Mouse (Mus musculus) liver, embryonic 15.5 days (tissue): ENCODE data around the gene Ahdc1. TPM values are rescaled to one million over a fixed set of nuclear protein-coding genes. Genes with fewer than 3 reads are reported as not detected.

Experiments used
- ATAC-seq: fragments of 200-750 bp; cut with Nextera tagmentation; 2 replicates; pipeline ENCODE4 v1.8.0; 2017; ENCODE audit warnings: moderate number of reproducible peaks, mild to moderate bottlenecking, moderate library complexity; ENCODE audit not compliant: insufficient read depth
- H3K27ac ChIP-seq: fragments of 300-500 bp; sonication (generic); replicated peaks from 2 replicates; pipeline ENCODE4 v1.5.1; 2015; ENCODE audit warnings: mild to moderate bottlenecking, inconsistent platforms
- H3K27me3 ChIP-seq: fragments of 300-500 bp; sonication (generic); 2 replicates; pipeline ENCODE4 v1.6.1; 2015; ENCODE audit warnings: mild to moderate bottlenecking, inconsistent platforms
- H3K36me3 ChIP-seq: fragments of 300-500 bp; sonication (generic); replicated peaks from 2 replicates; pipeline ENCODE4 v1.6.1; 2015; ENCODE audit warnings: moderate library complexity, mild to moderate bottlenecking, inconsistent platforms
- H3K4me1 ChIP-seq: fragments of 300-500 bp; sonication (generic); replicated peaks from 2 replicates; pipeline ENCODE4 v1.6.1; 2015; ENCODE audit warnings: inconsistent platforms
- H3K4me2 ChIP-seq: fragments of 300-500 bp; sonication (generic); 2 replicates; pipeline ENCODE4 v1.6.1; 2015; ENCODE audit warnings: moderate library complexity, mild to moderate bottlenecking, inconsistent platforms
- H3K4me3 ChIP-seq: fragments of 300-500 bp; sonication (generic); replicated peaks from 2 replicates; pipeline ENCODE4 v1.5.1; 2015; ENCODE audit warnings: mild to moderate bottlenecking, inconsistent platforms
- H3K9ac ChIP-seq: fragments of 300-500 bp; sonication (generic); 2 replicates; pipeline ENCODE4 v1.6.1; 2015; ENCODE audit warnings: moderate library complexity, mild to moderate bottlenecking, inconsistent platforms
- H3K9me3 ChIP-seq: fragments of 300-500 bp; sonication (generic); replicated peaks from 2 replicates; pipeline ENCODE4 v1.6.1; 2016; ENCODE audit warnings: inconsistent platforms
- WGBS: fragments of 180-500 bp; shearing (Covaris S2); methylation state at CpG from one replicate; pipeline ENCODE4 v1.1.7; 2015; ENCODE audit warnings: mixed read lengths; ENCODE audit not compliant: insufficient replicate concordance; 5-methylcytosine and 5-hydroxymethylcytosine counted together
- polyA plus RNA-seq: library from polyadenylated mRNA; unstranded; fragments of >200 nt; fragmentation: Nextera tagmentation; extraction: Ambion mirVana; gene quantifications from 2 replicates; pipeline ENCODE4 v1.2.1, GENCODE M21; 2015

Gene Ahdc1
- polyA plus RNA-seq, 1 experiment from 2014 or later = 1.1 TPM

DNA sequence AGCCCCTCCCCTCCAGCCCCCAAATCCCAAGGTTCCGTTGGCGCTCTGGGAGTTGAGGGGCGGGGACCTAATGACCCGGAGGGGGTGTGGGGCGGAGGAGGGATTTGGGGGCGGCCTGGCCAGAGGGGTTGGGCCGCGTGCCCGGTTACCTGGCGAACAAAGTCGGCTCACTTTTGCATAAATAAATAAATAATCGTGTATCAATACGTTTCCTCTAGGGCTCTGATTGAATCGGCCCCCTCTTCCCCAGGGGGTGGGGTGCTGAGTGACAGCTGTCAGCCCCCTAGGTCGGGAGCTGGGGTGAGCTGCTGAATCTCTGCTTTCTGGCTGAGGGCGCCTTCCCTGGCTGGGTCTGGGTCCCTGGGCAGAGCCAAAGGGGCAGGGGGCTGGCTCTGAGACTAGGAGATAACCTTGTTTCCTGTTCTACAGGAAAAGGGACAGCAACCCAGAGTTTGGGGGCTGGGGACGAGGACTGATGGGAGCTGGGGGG lies 1.8 kb downstream of the Ahdc1 start:
- H3K9ac ChIP-seq = peak overlapping the region; percentile 67
- H3K4me3 ChIP-seq = peak overlapping the region; percentile 68
- no peak for ATAC-seq
- no peak overlapping the region; the same call in none of the 2 replicates for H3K27ac ChIP-seq
- H3K9me3 ChIP-seq = no peaks in the 10 kb centered on the region
- H3K4me1 ChIP-seq = peaks cover 75% of the 10 kb centered on the region
- under 1% methylated on average over 16 of the region's 17 CpGs for WGBS
- H3K36me3 ChIP-seq = no peaks in the 10 kb centered on the region
- H3K4me2 ChIP-seq = peak overlapping the region; percentile 92
- peaks cover 53% of the 10 kb centered on the region for H3K27me3 ChIP-seq

- H3K9me3 ChIP-seq = no peaks in the 10 kb centered on the region
- H3K36me3 ChIP-seq = no peaks in the 10 kb centered on the region
- H3K4me3 ChIP-seq = peak overlapping the region; percentile 68
- no peak for ATAC-seq
- WGBS = 11% methylated on average over 18 of the region's 18 CpGs
- H3K4me1 ChIP-seq = peaks cover 69% of the 10 kb centered on the region
- peaks cover 53% of the 10 kb centered on the region for H3K27me3 ChIP-seq
- peak overlapping the region; percentile 92 for H3K4me2 ChIP-seq
- H3K27ac ChIP-seq = peak overlapping the region; percentile 38; the same call in 1 of the 2 replicates
- H3K9ac ChIP-seq = peak overlapping the region; percentile 67
These were observed 2.3 kb downstream of the Ahdc1 start for GRCm38 (mm10) chr4:133013266-133013891.

DNA sequence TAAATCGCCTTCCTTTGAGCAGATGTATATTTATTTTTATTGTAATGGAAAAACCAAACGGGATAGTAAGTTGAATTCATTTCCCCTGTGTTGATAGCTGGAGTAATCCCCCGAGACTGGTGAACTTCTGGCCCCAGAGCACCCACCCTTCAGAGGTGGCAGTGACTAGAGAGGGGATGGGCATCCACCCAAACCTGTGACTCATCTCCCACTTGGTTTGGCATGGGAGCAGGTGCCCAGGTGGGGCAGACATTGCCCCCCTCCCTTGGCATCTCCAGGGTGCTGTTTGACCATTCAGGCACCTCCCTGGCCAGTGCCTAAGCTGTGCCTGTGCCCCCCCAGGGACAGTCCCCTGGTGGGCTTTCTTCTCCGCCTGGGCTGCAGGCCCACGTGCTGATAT lies 3.0 kb downstream of the Ahdc1 start:
- ATAC-seq = no peak
- H3K4me2 ChIP-seq = peak overlapping the region; percentile 92; the same call in 1 of the 2 replicates
- 35% methylated on average over 5 of the region's 5 CpGs for WGBS

GRCm38 (mm10) chr4:133014896-133015709 lies 4.0 kb downstream of the Ahdc1 start:
- ATAC-seq = no peak
- 50% methylated on average over 10 of the region's 10 CpGs for WGBS
- Histone ChIP-seq H3K27me3 (peaks cover 43% of the 10 kb centered on the region), H3K9ac (no peak overlapping the region), H3K4me2 (no peak overlapping the region), H3K27ac (no peak overlapping the region), H3K4me3 (no peak overlapping the region), H3K9me3 (no peaks in the 10 kb centered on the region), H3K4me1 (peaks cover 66% of the 10 kb centered on the region), H3K36me3 (no peaks in the 10 kb centered on the region)

More for the DNA sequence above, 3.0 kb downstream of the Ahdc1 start:
- Histone ChIP-seq H3K36me3 (no peaks in the 10 kb centered on the region), H3K4me1 (peaks cover 66% of the 10 kb centered on the region), H3K27me3 (peaks cover 53% of the 10 kb centered on the region), H3K27ac (no peak overlapping the region), H3K4me3 (no peak overlapping the region), H3K9me3 (no peaks in the 10 kb centered on the region), H3K9ac (no peak overlapping the region)

GRCm38 (mm10) chr4:133015710-133016651 lies 4.9 kb downstream of the Ahdc1 start:
- Histone ChIP-seq H3K4me2 (no peak overlapping the region), H3K27ac (no peak overlapping the region), H3K9ac (no peak overlapping the region), H3K27me3 (peaks cover 34% of the 10 kb centered on the region), H3K4me3 (no peak overlapping the region), H3K4me1 (peaks cover 58% of the 10 kb centered on the region), H3K36me3 (no peaks in the 10 kb centered on the region), H3K9me3 (no peaks in the 10 kb centered on the region)
- 56% methylated on average over 9 of the region's 9 CpGs for WGBS
- no peak for ATAC-seq

DNA sequence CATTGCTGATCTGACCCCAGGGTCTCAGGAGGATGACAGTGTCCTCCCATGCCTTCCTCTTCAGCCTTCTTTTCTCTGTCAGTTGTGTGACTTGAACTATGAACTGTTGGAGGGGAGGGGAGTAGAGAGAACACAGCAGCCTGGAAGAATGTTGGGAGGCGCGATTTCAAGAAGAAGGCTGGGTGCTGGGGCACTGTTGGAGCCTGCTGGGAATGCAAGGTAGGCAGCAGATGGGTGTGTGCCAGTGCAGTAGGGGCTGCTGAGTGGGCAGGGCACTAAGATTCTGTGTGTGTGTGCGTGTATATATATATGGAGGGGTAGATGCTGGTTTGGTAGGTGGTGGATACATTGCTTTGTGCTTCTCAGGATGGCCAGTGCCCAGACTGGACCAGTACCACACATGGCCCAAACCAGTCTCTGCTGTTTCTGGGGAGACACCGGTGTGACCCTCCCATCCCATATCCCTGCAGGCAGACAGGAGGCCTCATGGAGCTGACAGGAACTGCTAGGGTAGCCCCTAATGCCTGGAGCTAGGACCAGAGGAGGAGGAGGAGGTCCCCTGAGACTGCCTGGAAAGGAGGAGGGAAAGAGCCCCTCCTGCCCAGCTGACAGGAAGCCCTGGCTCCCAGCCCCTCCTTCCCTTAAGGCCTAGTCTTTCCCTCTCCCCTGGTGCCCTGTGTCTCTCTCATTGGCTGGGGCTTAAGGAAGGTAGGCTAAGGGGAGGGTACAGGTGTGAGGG lies 5.8 kb downstream of the Ahdc1 start:
- no peak overlapping the region for H3K4me2 ChIP-seq
- no peak overlapping the region for H3K9ac ChIP-seq
- no peaks in the 10 kb centered on the region for H3K9me3 ChIP-seq
- no peaks in the 10 kb centered on the region for H3K36me3 ChIP-seq
- no peak overlapping the region for H3K4me3 ChIP-seq
- 51% methylated on average over 4 of the region's 4 CpGs for WGBS
- no peak for ATAC-seq
- H3K27ac ChIP-seq = no peak overlapping the region
- H3K27me3 ChIP-seq = peaks cover 25% of the 10 kb centered on the region
- H3K4me1 ChIP-seq = peaks cover 49% of the 10 kb centered on the region

GRCm38 (mm10) chr4:133017597-133018262 lies 6.7 kb downstream of the Ahdc1 start:
- no peak for ATAC-seq

GRCm38 (mm10) chr4:133018263-133018798 lies 7.3 kb downstream of the Ahdc1 start:
- H3K9ac ChIP-seq = no peak overlapping the region
- peaks cover 34% of the 10 kb centered on the region for H3K4me1 ChIP-seq
- peaks cover 11% of the 10 kb centered on the region for H3K27me3 ChIP-seq
- H3K4me2 ChIP-seq = no peak overlapping the region
- ATAC-seq = no peak
- H3K27ac ChIP-seq = no peak overlapping the region
- H3K4me3 ChIP-seq = no peak overlapping the region
- WGBS = 55% methylated on average over 3 of the region's 3 CpGs
- no peaks in the 10 kb centered on the region for H3K9me3 ChIP-seq
- H3K36me3 ChIP-seq = no peaks in the 10 kb centered on the region

More at GRCm38 (mm10) chr4:133017597-133018262, 6.7 kb downstream of the Ahdc1 start:
- peaks cover 17% of the 10 kb centered on the region for H3K27me3 ChIP-seq
- no peak overlapping the region for H3K4me2 ChIP-seq
- H3K4me3 ChIP-seq = no peak overlapping the region
- H3K9ac ChIP-seq = no peak overlapping the region
- H3K27ac ChIP-seq = no peak overlapping the region; the same call in 1 of the 2 replicates
- H3K36me3 ChIP-seq = no peaks in the 10 kb centered on the region
- no peaks in the 10 kb centered on the region for H3K9me3 ChIP-seq
- 31% methylated on average over 6 of the region's 6 CpGs for whole genome bisulfite sequencing
- H3K4me1 ChIP-seq = peaks cover 40% of the 10 kb centered on the region

GRCm38 (mm10) chr4:133020721-133021120 lies 9.7 kb downstream of the Ahdc1 start:
- ATAC-seq = no peak
- H3K4me1 ChIP-seq = peaks cover 31% of the 10 kb centered on the region
- WGBS = 78% methylated on average over 4 of the region's 6 CpGs

More at GRCm38 (mm10) chr4:133020721-133021120, 9.7 kb downstream of the Ahdc1 start:
- no peaks in the 10 kb centered on the region for H3K9me3 ChIP-seq
- H3K27me3 ChIP-seq = no peaks in the 10 kb centered on the region
- no peak overlapping the region for H3K4me3 ChIP-seq
- no peak overlapping the region for H3K4me2 ChIP-seq
- no peaks in the 10 kb centered on the region for H3K36me3 ChIP-seq
- no peak overlapping the region for H3K9ac ChIP-seq
- no peak overlapping the region for H3K27ac ChIP-seq
